Mouse (Mus musculus): Measurements from ENCODE around the gene Gm28035. TPM values are rescaled to one million over a fixed set of nuclear protein-coding genes. Genes with fewer than 3 reads are reported as not detected.

Gm28035 gene
- polyA plus RNA-seq, 1 experiment from 2014 or later = 0.10 TPM

DNA sequence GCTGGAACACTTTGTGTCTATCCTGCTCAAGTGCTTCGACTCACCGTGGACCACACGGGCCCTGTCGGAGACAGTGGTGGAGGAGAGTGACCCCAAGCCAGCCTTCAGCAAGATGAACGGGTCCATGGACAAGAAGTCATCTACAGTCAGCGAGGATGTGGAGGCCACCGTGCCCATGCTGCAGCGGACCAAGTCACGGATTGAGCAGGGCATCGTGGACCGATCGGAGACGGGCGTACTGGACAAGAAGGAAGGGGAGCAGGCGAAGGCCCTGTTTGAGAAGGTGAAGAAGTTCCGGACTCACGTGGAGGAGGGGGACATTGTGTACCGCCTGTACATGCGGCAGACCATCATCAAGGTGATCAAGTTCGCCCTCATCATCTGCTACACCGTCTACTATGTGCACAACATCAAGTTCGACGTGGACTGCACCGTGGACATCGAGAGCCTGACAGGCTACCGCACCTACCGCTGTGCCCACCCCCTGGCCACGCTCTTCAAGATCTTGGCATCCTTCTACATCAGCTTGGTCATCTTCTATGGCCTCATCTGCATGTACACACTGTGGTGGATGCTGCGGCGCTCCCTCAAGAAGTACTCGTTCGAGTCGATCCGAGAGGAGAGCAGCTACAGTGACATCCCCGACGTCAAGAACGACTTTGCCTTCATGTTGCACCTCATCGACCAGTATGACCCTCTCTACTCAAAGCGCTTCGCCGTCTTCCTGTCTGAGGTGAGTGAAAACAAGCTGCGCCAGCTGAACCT is 15.4 kb downstream of the Gm28035 start:
- H3K27me3 ChIP-seq = no peaks in the 10 kb centered on the region
- H3K36me3 ChIP-seq = peaks cover 59% of the 10 kb centered on the region
- no peak overlapping the region for H3K27ac ChIP-seq
- no peak overlapping the region for H3K4me3 ChIP-seq
- no peak for ATAC-seq (ENCODE audit: insufficient number of reproducible peaks, low FRiP score, low TSS enrichment, low read depth)
- WGBS = 97% methylated on average over 42 of the region's 42 CpGs
- no peak overlapping the region for H3K4me2 ChIP-seq
- H3K9ac ChIP-seq = no peak overlapping the region
- no peaks in the 10 kb centered on the region for H3K9me3 ChIP-seq
- peaks cover 26% of the 10 kb centered on the region for H3K4me1 ChIP-seq

DNA sequence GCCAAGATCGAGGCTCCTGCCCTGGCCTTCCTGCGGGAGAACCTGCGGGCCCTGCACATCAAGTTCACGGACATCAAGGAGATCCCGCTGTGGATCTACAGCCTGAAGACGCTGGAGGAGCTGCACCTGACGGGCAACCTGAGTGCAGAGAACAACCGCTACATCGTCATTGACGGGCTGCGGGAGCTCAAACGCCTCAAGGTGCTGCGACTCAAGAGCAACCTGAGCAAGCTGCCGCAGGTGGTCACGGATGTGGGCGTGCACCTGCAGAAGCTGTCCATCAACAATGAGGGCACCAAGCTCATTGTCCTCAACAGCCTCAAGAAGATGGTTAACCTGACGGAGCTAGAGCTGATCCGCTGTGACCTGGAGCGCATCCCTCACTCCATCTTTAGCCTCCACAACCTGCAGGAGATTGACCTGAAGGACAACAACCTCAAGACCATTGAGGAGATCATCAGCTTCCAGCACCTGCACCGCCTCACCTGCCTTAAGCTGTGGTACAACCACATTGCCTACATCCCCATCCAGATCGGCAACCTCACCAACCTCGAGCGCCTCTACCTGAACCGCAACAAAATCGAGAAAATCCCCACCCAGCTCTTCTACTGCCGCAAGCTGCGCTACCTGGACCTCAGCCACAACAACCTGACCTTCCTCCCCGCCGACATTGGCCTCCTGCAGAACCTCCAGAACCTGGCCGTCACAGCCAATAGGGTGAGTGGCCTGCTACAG is 16.4 kb downstream of the Gm28035 start:
- no peak for ATAC-seq (ENCODE audit: insufficient number of reproducible peaks, low FRiP score, low TSS enrichment, low read depth)
- Histone ChIP-seq H3K27me3 (no peaks in the 10 kb centered on the region), H3K9me3 (no peaks in the 10 kb centered on the region), H3K4me2 (no peak overlapping the region), H3K36me3 (peaks cover 66% of the 10 kb centered on the region), H3K9ac (no peak overlapping the region), H3K4me3 (no peak overlapping the region), H3K27ac (no peak overlapping the region), H3K4me1 (peaks cover 20% of the 10 kb centered on the region)
- 95% methylated on average over 30 of the region's 30 CpGs for WGBS

DNA sequence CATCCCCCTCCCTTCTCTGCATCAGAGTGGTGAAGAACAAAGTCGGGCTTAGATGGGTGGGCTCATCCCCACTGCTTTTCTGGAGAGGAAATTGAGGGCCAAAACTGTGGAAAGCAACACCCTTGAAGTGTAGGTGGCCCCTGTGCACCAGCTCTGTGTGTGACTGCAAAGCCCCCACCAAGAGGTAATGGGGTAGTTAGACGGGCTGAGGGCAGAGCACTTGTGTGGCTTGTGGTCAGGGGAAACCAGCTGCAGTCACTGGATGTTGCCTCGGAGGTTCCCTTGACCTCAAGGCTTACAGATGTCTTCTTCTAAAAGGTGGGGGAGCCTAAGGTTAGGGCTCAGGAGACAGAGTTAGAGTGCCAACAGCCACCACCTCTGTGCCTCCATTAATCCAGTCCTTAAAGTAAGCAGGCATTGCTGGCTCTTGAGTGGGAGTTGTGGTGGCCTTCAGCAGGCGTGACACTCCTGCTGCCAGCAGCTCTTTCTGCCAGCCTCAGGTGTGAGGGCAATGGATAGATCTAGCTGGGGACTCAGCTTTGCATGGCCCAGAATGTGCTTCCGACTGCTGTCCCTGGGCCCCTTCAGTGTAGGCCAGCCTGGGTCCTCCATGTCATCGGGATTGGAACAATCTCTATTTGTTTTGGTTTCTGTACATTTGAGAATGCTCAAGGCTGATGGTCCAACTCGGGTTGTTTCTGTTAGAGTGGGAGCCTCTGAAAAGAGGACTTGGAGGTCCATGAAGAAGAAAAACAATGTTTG is 17.5 kb downstream of the Gm28035 start:
- no peaks in the 10 kb centered on the region for H3K9me3 ChIP-seq
- 85% methylated on average over 7 of the region's 7 CpGs for WGBS
- no peak overlapping the region for H3K4me2 ChIP-seq
- H3K36me3 ChIP-seq = peaks cover 75% of the 10 kb centered on the region
- no peak overlapping the region for H3K9ac ChIP-seq
- peak overlapping the region; percentile 57; the same call in 1 of the 2 replicates for H3K27ac ChIP-seq
- peaks cover 13% of the 10 kb centered on the region for H3K4me1 ChIP-seq
- ATAC-seq (ENCODE audit: insufficient number of reproducible peaks, low FRiP score, low TSS enrichment, low read depth) = no peak
- H3K4me3 ChIP-seq = no peak overlapping the region
- H3K27me3 ChIP-seq = no peaks in the 10 kb centered on the region

DNA sequence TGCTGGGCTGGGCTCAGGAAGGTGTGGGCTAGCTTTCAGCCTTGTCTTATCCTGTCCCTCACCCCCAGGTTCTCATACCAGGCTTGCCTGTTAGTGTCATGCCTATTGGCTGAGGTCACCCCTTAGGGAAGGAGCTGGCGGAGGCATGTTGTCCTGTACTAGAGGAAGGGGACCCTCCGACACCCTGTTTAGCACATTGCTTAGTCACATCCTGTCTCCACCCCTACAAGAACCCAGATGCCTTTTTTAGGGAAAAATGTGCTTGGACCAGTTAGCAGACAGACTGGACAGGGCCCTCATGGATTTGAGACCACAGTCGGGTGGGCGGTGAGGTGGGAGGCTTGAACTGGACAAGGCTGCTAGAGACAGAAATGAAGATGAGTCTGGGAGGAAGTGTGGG is 18.2 kb downstream of the Gm28035 start:
- H3K36me3 ChIP-seq = peaks cover 82% of the 10 kb centered on the region
- H3K4me1 ChIP-seq = peaks cover 20% of the 10 kb centered on the region
- no peak overlapping the region for H3K9ac ChIP-seq
- no peak overlapping the region for H3K4me3 ChIP-seq
- no peak overlapping the region for H3K4me2 ChIP-seq
- no peak for ATAC-seq (ENCODE audit: insufficient number of reproducible peaks, low FRiP score, low TSS enrichment, low read depth)
- WGBS = 63% methylated on average over 4 of the region's 4 CpGs
- no peaks in the 10 kb centered on the region for H3K27me3 ChIP-seq
- H3K27ac ChIP-seq = peak overlapping the region; percentile 57; the same call in 1 of the 2 replicates
- no peaks in the 10 kb centered on the region for H3K9me3 ChIP-seq

DNA sequence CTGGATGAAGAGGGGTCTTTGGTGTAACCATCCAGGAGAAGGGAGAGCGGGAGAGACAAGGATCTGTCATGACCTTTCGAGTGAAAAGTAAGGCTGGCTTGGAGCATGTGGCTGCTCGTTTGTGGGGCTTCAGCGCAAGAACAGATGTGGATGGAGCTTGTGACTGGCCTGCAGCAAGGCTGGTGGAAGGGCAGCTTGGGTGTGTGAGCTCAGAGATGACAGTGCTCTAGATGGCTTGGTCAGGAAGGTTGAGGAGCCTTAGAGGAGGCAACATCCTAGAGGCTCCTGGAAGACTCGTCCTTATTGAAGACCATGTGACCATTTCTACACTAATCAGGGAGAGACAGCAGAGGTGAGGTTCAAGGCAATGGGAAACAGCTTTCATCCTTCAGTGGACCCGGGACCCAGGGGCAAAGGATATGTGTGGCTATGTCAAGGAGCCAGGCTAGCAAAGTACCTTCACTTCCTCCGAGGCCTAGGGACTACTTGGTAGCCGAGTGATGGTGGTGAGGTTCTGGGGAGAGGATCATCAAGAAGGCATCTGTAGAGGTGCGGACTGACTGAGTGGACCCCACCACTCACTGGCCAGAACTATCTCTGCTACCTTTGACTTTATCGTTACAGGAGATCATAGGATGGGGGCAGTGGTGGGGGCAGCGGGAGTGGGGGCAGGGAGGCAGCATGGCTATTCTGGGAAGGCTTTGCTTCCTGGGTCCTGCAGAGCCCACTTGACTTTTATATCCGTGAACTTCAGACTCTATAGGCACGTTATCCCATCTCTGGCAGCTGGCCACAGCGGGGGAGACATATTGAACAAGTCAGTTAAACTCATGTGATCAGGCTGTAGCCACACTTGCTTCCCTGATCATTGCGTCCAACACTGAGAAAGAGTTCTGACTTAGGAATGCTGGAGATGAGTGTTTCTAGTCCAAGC is 19.0 kb downstream of the Gm28035 start:
- Histone ChIP-seq H3K9ac (no peak overlapping the region), H3K36me3 (peaks cover 90% of the 10 kb centered on the region), H3K4me2 (no peak overlapping the region), H3K9me3 (no peaks in the 10 kb centered on the region), H3K27ac (no peak overlapping the region), H3K4me3 (no peak overlapping the region), H3K27me3 (no peaks in the 10 kb centered on the region), H3K4me1 (peaks cover 27% of the 10 kb centered on the region)
- WGBS = 86% methylated on average over 15 of the region's 15 CpGs
- ATAC-seq (ENCODE audit: insufficient number of reproducible peaks, low FRiP score, low TSS enrichment, low read depth) = no peak

DNA sequence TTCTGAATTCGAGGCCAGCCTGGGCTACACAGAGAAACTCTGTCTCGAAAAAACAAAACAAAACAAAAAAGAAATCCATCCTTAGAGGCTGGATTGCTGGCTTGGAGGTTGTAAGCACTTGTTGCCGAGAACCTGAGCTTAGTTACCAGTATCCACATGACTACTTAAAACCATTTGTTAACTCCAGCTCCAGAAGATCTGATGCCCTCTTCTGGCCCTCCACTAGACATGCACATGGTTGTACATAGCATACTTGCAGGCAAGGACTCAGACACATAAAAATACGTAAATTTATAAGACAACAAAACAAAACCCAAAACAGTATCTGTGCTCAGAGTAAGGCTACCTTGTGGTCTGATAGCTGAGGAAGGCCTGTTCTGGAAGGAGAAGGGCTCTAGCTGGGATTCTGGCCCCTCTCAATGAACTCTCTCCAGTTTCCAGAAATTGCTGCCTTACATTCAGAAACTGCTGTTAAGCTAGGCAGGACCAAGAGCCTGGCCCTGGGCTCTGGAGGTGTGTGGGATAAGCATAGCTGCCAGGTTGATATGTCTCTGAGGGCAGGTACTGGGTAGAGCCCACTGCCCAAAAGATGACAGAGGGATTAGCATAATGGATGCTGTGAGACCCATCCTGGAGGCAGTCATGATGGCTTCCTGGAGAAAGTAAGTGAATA is 20.8 kb downstream of the Gm28035 start:
- no peak overlapping the region for H3K4me3 ChIP-seq
- peaks cover 78% of the 10 kb centered on the region for H3K36me3 ChIP-seq
- 82% methylated on average over 4 of the region's 4 CpGs for WGBS
- no peaks in the 10 kb centered on the region for H3K9me3 ChIP-seq
- H3K27me3 ChIP-seq = no peaks in the 10 kb centered on the region
- no peak overlapping the region for H3K4me2 ChIP-seq
- ATAC-seq (ENCODE audit: insufficient number of reproducible peaks, low FRiP score, low TSS enrichment, low read depth) = no peak
- H3K9ac ChIP-seq = no peak overlapping the region
- H3K27ac ChIP-seq = no peak overlapping the region
- H3K4me1 ChIP-seq = peaks cover 45% of the 10 kb centered on the region

DNA sequence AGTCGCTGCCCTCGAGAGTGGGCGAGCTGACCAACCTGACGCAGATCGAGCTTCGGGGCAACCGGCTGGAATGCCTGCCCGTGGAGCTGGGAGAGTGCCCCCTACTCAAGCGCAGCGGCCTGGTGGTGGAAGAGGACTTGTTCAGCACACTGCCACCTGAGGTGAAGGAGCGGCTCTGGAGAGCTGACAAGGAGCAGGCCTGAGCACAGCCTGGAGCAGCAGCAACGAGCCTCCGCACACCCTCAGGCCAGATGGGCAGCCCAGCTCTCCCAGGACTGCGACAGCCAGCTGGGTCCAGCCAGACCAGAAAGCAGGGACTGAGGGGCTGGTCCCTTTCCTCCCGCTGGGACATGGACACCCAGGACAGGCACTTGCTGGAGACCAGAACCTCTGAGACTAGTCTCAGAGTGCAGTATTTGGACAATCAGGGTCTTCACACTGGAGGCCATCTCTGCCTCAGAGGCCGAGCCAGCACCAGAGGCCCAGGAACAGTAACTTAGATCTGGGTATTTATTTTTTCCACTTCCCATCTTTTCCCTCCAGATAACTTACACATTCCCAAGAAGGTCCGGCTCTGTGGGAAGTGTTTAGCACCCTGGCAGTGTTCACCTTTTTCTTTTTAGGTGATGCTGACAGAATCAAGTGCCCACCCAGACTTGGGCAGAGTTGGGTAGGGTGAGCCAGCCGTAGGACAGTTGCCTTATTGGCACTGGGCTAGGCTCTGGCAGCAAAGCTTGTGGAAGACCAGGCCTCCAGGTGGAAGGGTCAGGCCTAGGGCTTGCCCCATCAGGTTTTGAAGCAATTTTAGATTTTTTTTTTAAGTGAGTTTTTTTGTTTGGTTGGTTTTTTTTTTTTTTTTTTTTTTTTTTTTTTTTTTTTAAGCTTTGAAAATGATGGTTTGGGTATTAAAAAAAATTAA is 21.8 kb downstream of the Gm28035 start:
- no peak overlapping the region for H3K4me2 ChIP-seq
- no peaks in the 10 kb centered on the region for H3K9me3 ChIP-seq
- H3K4me1 ChIP-seq = peaks cover 54% of the 10 kb centered on the region
- peaks cover 68% of the 10 kb centered on the region for H3K36me3 ChIP-seq
- no peaks in the 10 kb centered on the region for H3K27me3 ChIP-seq
- H3K9ac ChIP-seq = no peak overlapping the region
- 0 out of 2 replicates have a peak overlapping the region, but pooled peaks have one; percentile 22 for H3K27ac ChIP-seq
- 92% methylated on average over 18 of the region's 18 CpGs for WGBS
- H3K4me3 ChIP-seq = no peak overlapping the region
- no peak for ATAC-seq (ENCODE audit: insufficient number of reproducible peaks, low FRiP score, low TSS enrichment, low read depth)

DNA sequence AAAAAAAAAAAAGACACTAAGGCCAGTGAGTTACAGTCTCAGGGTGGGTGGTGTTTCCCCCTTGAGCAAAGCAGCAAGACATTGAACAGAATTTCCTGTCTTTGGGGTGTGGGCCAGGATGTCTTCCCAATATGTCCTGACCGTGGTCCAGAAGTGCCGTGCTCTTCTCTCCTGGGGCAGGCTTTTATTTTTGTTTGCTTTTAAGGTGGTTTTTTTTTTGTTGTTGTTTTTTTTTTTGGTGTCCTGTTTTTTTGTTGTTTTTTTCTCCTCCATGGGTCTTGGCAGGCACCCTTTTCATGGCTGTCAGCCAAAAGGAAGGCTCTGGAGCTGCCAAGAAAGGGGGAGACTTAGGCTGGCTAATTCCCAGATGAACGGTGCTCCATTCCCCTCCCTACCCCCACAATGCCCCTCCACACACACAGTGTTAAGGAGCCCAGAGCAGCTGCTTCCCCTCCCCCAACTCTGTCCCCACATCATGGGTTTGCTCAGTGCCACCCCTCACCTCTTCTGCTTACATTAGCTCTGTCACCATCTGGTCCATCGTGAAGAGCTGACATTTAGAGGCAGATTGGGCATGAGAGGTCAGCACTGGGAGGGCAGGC is 22.6 kb downstream of the Gm28035 start:
- H3K36me3 ChIP-seq = peaks cover 61% of the 10 kb centered on the region
- ATAC-seq (ENCODE audit: insufficient number of reproducible peaks, low FRiP score, low TSS enrichment, low read depth) = no peak
- WGBS = 53% methylated on average over 4 of the region's 4 CpGs

DNA sequence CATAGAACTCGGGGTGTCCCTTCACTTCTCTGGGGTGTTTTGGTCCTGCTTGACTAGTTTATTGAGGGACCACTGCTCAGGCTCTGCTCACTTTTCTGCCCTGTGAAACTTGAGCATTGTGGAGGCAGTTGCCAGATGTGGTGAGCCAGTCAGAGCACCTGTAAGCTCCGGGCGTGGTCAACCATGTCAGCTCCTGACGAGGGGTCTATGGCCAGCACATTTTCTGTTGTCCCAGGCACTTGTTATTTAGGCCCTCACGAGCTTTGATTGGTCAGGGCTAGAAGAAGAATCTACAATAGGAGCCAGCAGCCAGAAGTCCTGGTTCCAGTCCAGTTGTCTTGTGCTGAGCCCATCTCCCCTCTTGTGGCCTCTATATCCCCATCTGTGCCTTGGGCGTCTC is 23.4 kb downstream of the Gm28035 start:
- Histone ChIP-seq H3K27ac (peak overlapping the region; percentile 89; the same call in 1 of the 2 replicates), H3K4me2 (no peak overlapping the region), H3K4me3 (no peak overlapping the region), H3K27me3 (no peaks in the 10 kb centered on the region), H3K9me3 (no peaks in the 10 kb centered on the region), H3K36me3 (peaks cover 52% of the 10 kb centered on the region), H3K4me1 (peaks cover 48% of the 10 kb centered on the region), H3K9ac (no peak overlapping the region)
- 84% methylated on average over 6 of the region's 6 CpGs for WGBS
- no peak for ATAC-seq (ENCODE audit: insufficient number of reproducible peaks, low FRiP score, low TSS enrichment, low read depth)

More for the DNA sequence above, 22.6 kb downstream of the Gm28035 start:
- no peak overlapping the region for H3K4me2 ChIP-seq
- no peak overlapping the region for H3K9ac ChIP-seq
- H3K4me1 ChIP-seq = peaks cover 54% of the 10 kb centered on the region
- no peak overlapping the region for H3K4me3 ChIP-seq
- no peaks in the 10 kb centered on the region for H3K27me3 ChIP-seq
- H3K27ac ChIP-seq = no peak overlapping the region
- no peaks in the 10 kb centered on the region for H3K9me3 ChIP-seq

Data from limb, embryonic 15.5 days (tissue).